Mouse (Mus musculus) c-Kit-negative CD71-positive TER-119-positive erythroid progenitor cells, embryonic 14.5 days (primary cell): ENCODE results near the gene Ppp2r5e.
"Not testable (repeated sequence)": the region's sequence is repeated elsewhere in the genome, so short reads cannot be mapped to it uniquely, and the experiment has no call there.

Experiments used
- DNase-seq: peaks from one replicate; pipeline ENCODE4 v3.0.0-alpha.2; 2013; ENCODE audit warnings: low read depth, low spot score

Ppp2r5e gene

DNA sequence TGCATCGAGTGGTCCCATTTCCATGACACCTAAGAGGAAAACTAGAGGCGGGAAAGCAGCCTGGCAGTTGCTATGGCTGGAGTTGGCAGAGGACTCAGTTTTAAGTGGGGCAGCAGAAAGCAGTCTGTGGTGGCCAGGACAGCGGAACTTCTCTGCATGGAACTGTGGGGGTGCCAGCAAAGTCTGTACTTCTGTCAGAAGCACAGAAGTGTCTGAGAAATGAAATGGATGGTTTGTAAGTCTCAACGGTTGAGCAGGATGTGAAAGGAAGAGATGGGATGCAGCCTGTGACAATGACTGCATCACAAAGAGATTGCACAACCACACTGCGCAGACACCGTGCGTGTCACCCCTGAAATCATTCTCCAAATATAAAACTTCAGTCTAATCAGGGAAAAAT is 149.8 kb downstream of the Ppp2r5e start:
- no peak for DNase-seq

DNA sequence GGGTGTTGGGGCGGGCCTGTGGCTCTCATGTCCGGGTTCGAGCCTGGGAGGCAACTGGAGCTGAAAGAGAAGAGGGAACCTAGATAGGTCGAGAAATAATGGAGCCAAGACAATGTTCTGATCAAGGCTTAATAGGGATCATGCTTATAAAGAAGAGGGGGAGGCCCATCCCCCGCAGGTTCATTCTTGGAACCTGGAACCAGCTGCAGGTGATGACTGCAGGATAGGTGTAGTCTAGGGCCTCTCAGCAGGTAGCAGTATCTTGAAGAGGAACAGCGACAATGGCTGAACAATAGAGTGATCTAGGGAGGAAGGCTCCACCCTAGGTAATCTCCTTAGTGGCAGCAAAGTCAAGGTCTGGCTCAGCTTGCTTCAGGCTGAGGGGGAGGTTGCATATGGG is 163.6 kb downstream of the Ppp2r5e start:
- DNase-seq = not testable (repeated sequence)

DNA sequence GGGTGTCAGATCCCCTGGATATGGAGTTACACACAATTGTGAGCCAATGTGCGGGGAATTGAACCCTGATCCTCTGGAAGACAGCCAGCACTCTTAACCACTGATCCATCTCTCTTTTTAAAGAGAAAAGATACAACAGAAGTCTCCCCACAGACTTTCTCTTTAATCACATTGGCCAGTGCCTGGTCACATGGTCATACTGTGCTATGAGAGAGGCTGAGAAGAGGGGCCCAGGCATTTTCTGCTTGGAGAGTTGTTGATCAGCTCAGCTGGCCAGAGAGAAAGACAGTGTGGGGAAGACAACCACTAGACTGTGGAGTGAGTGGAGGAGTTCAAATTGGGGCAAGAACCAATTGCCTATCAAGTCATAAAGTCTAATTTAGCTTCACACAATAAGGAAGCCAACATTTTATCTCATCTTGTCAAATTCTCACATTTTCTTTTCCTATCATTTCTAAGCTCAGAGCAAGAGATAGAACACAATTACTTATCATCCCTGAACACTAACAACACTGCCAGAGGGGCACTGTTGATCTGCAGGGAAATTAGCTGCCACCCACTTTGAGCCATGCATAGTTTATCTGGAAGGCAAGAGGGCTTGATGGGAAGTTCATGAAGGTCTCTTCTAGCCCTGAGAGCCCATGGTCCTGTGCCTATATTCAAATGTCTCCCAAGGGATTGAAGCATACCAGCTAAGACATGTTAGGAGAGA is 166.2 kb downstream of the Ppp2r5e start:
- DNase-seq = no peak

DNA sequence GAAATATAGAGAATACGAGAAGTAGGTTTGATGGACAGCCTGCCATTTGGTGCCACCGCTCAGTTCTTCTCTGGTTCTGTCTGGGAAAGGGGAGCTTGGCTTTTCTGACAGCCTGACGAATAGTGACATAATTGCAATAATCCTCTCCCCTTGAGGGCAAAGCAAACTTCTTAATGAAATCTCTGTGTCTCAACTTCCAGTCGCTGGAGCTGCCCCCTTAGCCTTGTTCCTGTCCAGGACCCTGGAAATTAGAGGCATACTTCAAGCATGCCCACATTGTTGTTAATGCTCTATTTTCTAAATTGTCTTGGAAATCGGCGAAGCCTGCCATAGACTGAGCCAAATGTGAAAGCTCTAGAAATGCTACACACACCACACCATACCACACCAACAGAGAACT is 167.3 kb downstream of the Ppp2r5e start:
- DNase-seq = no peak

DNA sequence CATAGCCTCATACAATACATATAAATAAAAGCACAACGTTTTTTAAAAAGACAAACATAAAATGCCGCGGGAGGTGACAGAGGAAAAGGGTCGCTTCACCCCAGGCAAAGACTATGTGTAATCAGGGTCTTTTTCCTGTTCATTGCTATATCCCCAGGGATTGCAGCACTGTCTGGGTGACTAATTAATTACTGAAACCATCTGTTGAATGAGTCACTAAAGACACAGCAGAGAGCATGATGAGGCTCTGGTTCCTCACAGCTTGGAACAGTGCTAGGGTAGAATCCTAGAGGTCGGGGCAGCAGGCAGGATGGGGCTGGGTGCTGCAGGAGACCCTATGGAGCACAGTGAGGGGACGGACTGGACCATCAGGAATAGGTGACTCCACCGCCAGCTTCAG is 170.2 kb downstream of the Ppp2r5e start:
- DNase-seq = no peak

DNA sequence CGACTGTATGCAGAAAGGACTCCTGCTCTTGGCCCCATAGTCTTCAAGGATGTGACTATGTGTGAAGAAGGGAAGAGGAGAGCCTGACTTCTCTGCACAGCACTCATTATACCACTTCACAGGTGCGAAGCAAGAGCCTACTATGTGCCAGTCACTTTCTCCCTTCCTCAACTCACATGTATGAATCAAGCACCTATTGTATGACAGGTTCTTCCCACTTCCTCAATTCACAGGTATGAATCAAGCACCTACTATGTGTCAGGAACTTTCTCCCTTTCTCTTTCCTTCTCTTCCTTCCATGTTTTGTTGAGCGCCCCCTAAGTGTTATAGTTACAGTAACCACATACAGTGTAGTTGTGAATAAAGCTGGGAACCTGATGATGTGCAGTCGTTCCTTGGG is 171.2 kb downstream of the Ppp2r5e start:
- DNase-seq = no peak

DNA sequence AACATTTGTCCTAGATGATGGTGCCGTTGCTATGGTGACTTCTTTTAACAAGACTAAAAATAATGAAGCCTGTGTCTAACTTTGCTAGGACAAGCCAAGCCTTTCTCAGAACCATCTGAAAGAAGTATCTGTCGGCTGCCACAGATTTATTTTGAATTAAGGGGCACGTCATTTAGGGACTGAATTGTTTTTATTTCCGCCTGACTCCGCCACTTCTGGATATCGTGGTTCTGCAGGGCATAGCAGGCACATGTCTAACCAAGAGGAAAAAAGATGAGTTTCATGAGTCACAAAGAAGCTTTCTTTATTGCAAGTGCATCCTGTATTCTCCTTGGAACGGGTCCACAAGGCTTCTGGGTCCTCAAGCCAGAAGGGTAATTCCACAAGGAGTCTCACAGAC is 171.7 kb downstream of the Ppp2r5e start:
- no peak for DNase-seq

DNA sequence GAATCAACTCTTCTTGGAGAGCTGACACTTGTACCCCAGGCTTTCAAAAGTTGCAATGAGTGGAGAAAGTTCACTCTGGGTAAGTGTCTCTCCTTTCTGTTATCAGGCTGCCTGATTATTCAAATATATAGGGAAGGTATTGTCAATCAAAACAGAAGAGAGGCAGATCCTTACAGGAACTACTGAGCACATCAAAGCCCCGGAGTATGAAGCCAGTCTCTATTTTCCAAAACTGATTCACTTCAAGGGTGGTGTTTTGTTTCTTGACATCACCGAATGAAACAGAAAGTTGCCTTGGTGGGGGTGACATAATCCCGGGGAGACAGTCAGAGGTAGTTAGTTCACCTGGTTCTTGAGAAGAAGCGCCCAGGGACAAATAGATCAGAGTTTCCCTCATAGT is 179.4 kb downstream of the Ppp2r5e start, which contains the start of gene Gphb5:
Gphb5 (minus strand) TSS at position 101 of the 400 bp plus-strand sequence.
- DNase-seq = no peak

DNA sequence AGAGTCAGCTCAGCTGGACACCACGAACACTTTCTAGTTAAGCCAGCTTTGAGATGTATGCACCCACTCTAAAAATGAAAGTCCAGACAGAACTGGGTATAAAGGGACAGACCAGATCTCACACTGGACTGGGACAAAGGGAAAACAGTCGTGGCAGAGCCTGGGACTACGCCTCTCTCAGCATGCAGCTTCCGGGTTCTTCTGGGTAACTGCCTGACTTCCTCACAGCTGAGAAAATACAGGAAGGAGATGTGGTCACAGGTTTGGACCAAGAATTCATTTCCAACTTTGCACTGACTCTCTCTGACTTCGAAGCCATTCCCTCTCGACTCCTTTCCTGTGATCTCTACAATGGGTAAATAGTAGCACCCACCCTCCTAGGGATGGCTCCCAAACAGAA is 181.1 kb downstream of the Ppp2r5e start:
- DNase-seq = no peak

DNA sequence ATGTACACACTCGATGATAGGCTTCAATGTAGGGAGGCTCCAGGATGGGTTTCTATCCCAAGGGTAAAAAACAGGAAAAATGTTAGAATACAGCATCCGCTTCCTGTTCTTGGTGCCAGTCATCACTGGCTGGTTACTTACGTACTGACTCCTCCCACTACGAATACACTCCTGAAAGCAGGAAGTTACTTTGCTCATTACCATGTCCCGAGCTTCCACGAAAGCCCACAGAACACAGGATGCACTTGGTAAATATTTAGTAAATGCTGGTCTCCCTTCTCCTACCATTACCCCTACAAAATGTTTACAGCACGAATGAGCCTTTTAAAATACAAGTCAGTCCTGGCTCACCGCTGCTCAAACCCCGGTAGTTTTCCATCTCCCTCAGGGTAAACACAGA is 183.1 kb downstream of the Ppp2r5e start:
- DNase-seq = no peak
